Mouse (Mus musculus) neural tube, embryonic 15.5 days (tissue): ENCODE measurements around the gene Anks1b. TPM values are rescaled to one million over a fixed set of nuclear protein-coding genes. Genes with fewer than 3 reads are reported as not detected.

ENCODE experiments used
- ATAC-seq: fragments of 200-750 bp; cut with Nextera tagmentation; 2 replicates; pipeline ENCODE4 v1.8.0; 2017; ENCODE audit warnings: mild to moderate bottlenecking, moderate TSS enrichment, moderate library complexity; ENCODE audit not compliant: low FRiP score
- H3K27ac ChIP-seq: fragments of 300-500 bp; sonication (generic); replicated peaks from 2 replicates; pipeline ENCODE4 v1.5.1; 2015; ENCODE audit warnings: mild to moderate bottlenecking, inconsistent platforms
- H3K27me3 ChIP-seq: fragments of 300-500 bp; sonication (generic); replicated peaks from 2 replicates; pipeline ENCODE4 v1.6.1; 2015; ENCODE audit warnings: inconsistent platforms
- H3K36me3 ChIP-seq: fragments of 300-500 bp; sonication (generic); 2 replicates; pipeline ENCODE4 v1.6.1; 2015; ENCODE audit warnings: inconsistent platforms
- H3K4me1 ChIP-seq: fragments of 300-500 bp; sonication (generic); 2 replicates; pipeline ENCODE4 v1.6.1; 2015; ENCODE audit warnings: inconsistent platforms
- H3K4me2 ChIP-seq: fragments of 300-500 bp; sonication (generic); 2 replicates; pipeline ENCODE4 v1.6.1; 2015; ENCODE audit warnings: inconsistent platforms, mild to moderate bottlenecking, moderate library complexity
- H3K4me3 ChIP-seq: fragments of 300-500 bp; sonication (generic); replicated peaks from 2 replicates; pipeline ENCODE4 v1.5.1; 2015; ENCODE audit warnings: mild to moderate bottlenecking, inconsistent platforms
- H3K9ac ChIP-seq: fragments of 300-500 bp; sonication (generic); replicated peaks from 2 replicates; pipeline ENCODE4 v1.6.1; 2015; ENCODE audit warnings: mild to moderate bottlenecking, inconsistent platforms
- H3K9me3 ChIP-seq: fragments of 300-500 bp; sonication (generic); replicated peaks from 2 replicates; pipeline ENCODE4 v1.6.1; 2016; ENCODE audit warnings: inconsistent platforms
- WGBS: fragments of 180-500 bp; shearing (Covaris S2); methylation state at CpG from one replicate; pipeline ENCODE4 v1.1.7; 2015; ENCODE audit warnings: mixed read lengths; 5-methylcytosine and 5-hydroxymethylcytosine counted together
- polyA plus RNA-seq: library from polyadenylated mRNA; unstranded; fragments of >200 nt; fragmentation: Nextera tagmentation; extraction: Ambion mirVana; gene quantifications from 2 replicates; pipeline ENCODE4 v1.2.1, GENCODE M21; 2015

Gene Anks1b
- polyA plus RNA-seq, 1 experiment from 2014 or later: 76.0 TPM

GRCm38 (mm10) chr10:90329781-90330180 is 456.5 kb downstream of the Anks1b start:
- H3K27ac ChIP-seq: no peak overlapping the region
- 89% methylated on average over 4 of the region's 4 CpGs for WGBS
- ATAC-seq: no peak
- H3K9me3 ChIP-seq: no peaks in the 10 kb centered on the region
- H3K4me2 ChIP-seq: no peak overlapping the region
- H3K4me1 ChIP-seq: no peaks in the 10 kb centered on the region
- H3K27me3 ChIP-seq: no peaks in the 10 kb centered on the region
- H3K9ac ChIP-seq: no peak overlapping the region
- no peak overlapping the region for H3K4me3 ChIP-seq
- H3K36me3 ChIP-seq: no peaks in the 10 kb centered on the region

- Histone ChIP-seq H3K36me3 (no peaks in the 10 kb centered on the region), H3K9ac (no peak overlapping the region), H3K4me2 (no peak overlapping the region), H3K4me3 (no peak overlapping the region), H3K9me3 (no peaks in the 10 kb centered on the region), H3K27me3 (no peaks in the 10 kb centered on the region), H3K27ac (no peak overlapping the region), H3K4me1 (no peaks in the 10 kb centered on the region)
- no peak for ATAC-seq
- WGBS: 70% methylated on average over 1 of the region's 1 CpGs
Observed at GRCm38 (mm10) chr10:90345394-90345793, 472.1 kb downstream of the Anks1b start.

- no peaks in the 10 kb centered on the region for H3K36me3 ChIP-seq
- WGBS: 29% methylated on average over 1 of the region's 1 CpGs
- H3K4me3 ChIP-seq: no peak overlapping the region
- H3K27ac ChIP-seq: peak overlapping the region; percentile 65; the same call in 1 of the 2 replicates
- H3K9me3 ChIP-seq: no peaks in the 10 kb centered on the region
- no peak overlapping the region for H3K4me2 ChIP-seq
- H3K27me3 ChIP-seq: no peaks in the 10 kb centered on the region
- peak; percentile 53; the same call in 1 of the 2 replicates for ATAC-seq
- peaks cover 7% of the 10 kb centered on the region for H3K4me1 ChIP-seq
- no peak overlapping the region for H3K9ac ChIP-seq
Observed at GRCm38 (mm10) chr10:90356258-90356657, 482.9 kb downstream of the Anks1b start.

GRCm38 (mm10) chr10:90357169-90357907 is 484.0 kb downstream of the Anks1b start:
- Histone ChIP-seq H3K9ac (no peak overlapping the region), H3K4me3 (no peak overlapping the region), H3K9me3 (no peaks in the 10 kb centered on the region), H3K27me3 (no peaks in the 10 kb centered on the region), H3K27ac (no peak overlapping the region), H3K36me3 (no peaks in the 10 kb centered on the region), H3K4me2 (no peak overlapping the region), H3K4me1 (peaks cover 7% of the 10 kb centered on the region)
- no peak for ATAC-seq
- 58% methylated on average over 1 of the region's 1 CpGs for WGBS

DNA sequence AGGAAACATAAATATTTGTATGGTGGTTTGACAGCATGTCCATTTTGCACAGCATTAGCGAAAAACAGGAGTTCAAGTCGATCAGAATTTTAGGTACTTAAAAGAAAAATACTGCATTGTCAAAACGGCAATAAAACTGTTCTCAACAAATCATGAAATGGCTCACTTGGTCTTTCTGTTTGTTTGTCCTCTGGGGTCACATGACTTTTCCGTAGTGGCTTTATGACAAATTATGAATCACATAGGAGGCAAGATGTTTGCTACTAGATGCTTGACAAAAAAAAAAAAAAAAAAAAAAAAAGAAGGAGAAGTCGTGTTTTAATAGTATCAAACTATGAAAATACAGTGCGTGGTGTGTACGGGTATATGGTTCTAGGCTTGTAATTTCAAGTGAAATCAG is 495.7 kb downstream of the Anks1b start:
- H3K27me3 ChIP-seq: no peaks in the 10 kb centered on the region
- no peak overlapping the region for H3K4me3 ChIP-seq
- no peak overlapping the region for H3K4me2 ChIP-seq
- no peak overlapping the region for H3K9ac ChIP-seq
- WGBS: 90% methylated on average over 7 of the region's 7 CpGs
- H3K27ac ChIP-seq: no peak overlapping the region
- no peaks in the 10 kb centered on the region for H3K36me3 ChIP-seq
- ATAC-seq: no peak
- H3K4me1 ChIP-seq: no peaks in the 10 kb centered on the region
- no peaks in the 10 kb centered on the region for H3K9me3 ChIP-seq

GRCm38 (mm10) chr10:90370751-90371150 is 497.4 kb downstream of the Anks1b start:
- Histone ChIP-seq H3K9me3 (no peaks in the 10 kb centered on the region), H3K4me2 (no peak overlapping the region), H3K4me3 (no peak overlapping the region), H3K27ac (no peak overlapping the region; the same call in 1 of the 2 replicates), H3K36me3 (no peaks in the 10 kb centered on the region), H3K4me1 (no peaks in the 10 kb centered on the region), H3K9ac (no peak overlapping the region), H3K27me3 (no peaks in the 10 kb centered on the region)
- peak; percentile 53 for ATAC-seq
- WGBS: 71% methylated on average over 3 of the region's 3 CpGs

DNA sequence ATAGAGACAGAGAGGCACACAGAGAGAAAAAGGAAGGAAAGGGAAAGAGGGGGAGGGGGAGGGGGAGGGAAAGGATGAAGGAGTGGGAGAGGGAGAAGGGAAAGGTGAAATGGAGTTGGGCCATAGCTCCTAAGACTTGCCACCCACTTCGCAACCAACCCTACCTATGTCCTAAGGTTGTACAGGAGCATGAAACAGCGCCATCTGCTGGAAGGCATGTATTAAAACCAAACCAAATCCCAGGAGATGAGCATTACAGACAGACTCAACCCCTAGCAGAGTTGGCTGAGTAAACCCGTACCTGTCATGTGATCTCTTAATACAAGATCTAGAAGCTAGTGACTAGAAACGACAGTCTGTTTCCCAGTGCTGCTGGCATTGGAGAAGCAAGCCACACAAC is 500.2 kb downstream of the Anks1b start:
- no peaks in the 10 kb centered on the region for H3K36me3 ChIP-seq
- no peaks in the 10 kb centered on the region for H3K27me3 ChIP-seq
- H3K27ac ChIP-seq: no peak overlapping the region
- H3K4me3 ChIP-seq: no peak overlapping the region
- no peak overlapping the region for H3K9ac ChIP-seq
- H3K4me1 ChIP-seq: no peaks in the 10 kb centered on the region
- ATAC-seq: no peak
- 37% methylated on average over 4 of the region's 4 CpGs for WGBS
- H3K4me2 ChIP-seq: no peak overlapping the region
- no peaks in the 10 kb centered on the region for H3K9me3 ChIP-seq

- H3K4me1 ChIP-seq: peaks cover 9% of the 10 kb centered on the region; the same call in 1 of the 2 replicates
- H3K27me3 ChIP-seq: no peaks in the 10 kb centered on the region
- WGBS: 73% methylated on average over 1 of the region's 1 CpGs
- H3K27ac ChIP-seq: no peak overlapping the region
- no peaks in the 10 kb centered on the region for H3K9me3 ChIP-seq
- H3K4me3 ChIP-seq: no peak overlapping the region
- H3K9ac ChIP-seq: no peak overlapping the region
- ATAC-seq: no peak
- H3K4me2 ChIP-seq: no peak overlapping the region
- no peaks in the 10 kb centered on the region for H3K36me3 ChIP-seq
Observed at GRCm38 (mm10) chr10:90376605-90377004, 503.3 kb downstream of the Anks1b start.

DNA sequence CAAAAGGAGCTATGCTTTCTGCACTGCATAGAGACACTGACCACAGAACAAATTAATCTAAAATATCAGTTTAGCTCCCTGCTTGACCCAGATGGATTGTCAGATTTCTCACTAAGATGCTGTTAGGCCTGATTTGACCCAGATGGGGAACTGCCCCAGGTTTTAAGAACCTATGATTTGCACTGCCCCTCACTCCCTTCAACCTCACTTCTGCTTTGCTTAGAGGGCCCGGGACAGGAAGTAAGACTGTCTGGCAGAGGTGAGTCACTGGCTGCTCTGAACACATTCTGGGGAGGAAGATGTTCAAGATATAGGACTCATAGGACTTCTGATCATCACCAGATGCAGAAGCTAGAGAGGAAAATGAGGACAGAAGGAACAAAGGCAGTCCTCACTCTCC is 506.8 kb downstream of the Anks1b start:
- ATAC-seq: no peak
- Histone ChIP-seq H3K27ac (no peak overlapping the region), H3K4me3 (no peak overlapping the region), H3K4me2 (no peak overlapping the region), H3K9me3 (no peaks in the 10 kb centered on the region), H3K27me3 (no peaks in the 10 kb centered on the region), H3K4me1 (peaks cover 9% of the 10 kb centered on the region; the same call in 1 of the 2 replicates), H3K36me3 (no peaks in the 10 kb centered on the region), H3K9ac (no peak overlapping the region)
- WGBS: 79% methylated on average over 1 of the region's 1 CpGs

DNA sequence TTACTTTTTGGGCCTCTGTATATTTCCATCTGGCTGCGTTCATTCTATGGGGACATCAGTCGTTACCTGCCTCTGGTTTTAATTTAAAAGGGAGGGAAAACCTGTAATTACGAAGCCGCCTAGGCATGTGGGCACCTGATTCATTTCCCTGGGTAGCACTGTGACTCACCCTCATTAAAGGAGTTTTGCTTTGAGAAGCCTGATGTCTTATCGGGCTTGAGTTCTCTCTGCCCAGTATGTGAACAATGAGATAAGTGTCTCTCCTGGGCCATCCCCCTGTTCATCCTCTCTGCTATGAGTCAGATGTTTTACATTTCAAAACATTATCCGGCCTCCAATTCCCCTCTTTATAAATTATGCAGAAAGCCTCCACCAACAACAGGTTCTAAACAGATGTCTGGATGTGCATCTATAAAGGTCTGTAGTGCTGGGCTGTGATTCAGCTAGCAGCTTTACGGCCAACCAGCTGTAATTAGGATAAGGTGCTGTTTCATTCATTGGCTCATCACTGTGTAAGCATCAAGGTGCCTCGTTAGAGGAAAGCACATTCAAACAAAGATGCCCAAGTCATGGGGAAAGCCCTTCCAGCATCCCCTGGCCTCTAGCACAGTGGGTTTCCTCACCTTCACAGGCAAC is 507.5 kb downstream of the Anks1b start:
- no peak overlapping the region for H3K9ac ChIP-seq
- H3K36me3 ChIP-seq: no peaks in the 10 kb centered on the region
- peaks cover 9% of the 10 kb centered on the region; the same call in 1 of the 2 replicates for H3K4me1 ChIP-seq
- H3K27ac ChIP-seq: no peak overlapping the region
- ATAC-seq: peak; percentile 81
- H3K4me2 ChIP-seq: no peak overlapping the region
- no peaks in the 10 kb centered on the region for H3K27me3 ChIP-seq
- no peak overlapping the region for H3K4me3 ChIP-seq
- WGBS: 38% methylated on average over 8 of the region's 8 CpGs
- no peaks in the 10 kb centered on the region for H3K9me3 ChIP-seq

DNA sequence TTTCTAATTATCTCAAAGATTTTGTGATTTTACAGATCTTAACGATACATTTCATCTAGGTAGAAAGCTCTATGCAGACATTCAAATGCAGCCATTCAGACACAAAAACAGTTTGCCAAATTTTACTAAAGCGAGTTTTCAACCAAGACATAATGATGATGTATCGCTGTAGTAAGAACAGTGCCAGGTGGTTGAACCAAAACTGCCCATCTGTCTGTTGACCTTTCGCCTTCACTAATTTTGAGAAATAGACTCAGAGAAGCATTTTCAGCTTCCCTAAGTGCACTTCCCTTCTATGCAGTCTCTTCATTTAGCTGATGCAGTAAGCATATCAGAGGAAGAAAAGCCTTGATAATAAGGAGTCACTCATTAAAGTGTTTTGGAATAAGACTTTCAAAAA is 527.1 kb downstream of the Anks1b start:
- H3K4me1 ChIP-seq: no peaks in the 10 kb centered on the region
- H3K9me3 ChIP-seq: no peaks in the 10 kb centered on the region
- H3K9ac ChIP-seq: no peak overlapping the region
- H3K27ac ChIP-seq: no peak overlapping the region
- no peak overlapping the region for H3K4me3 ChIP-seq
- 90% methylated on average over 4 of the region's 4 CpGs for WGBS
- no peak for ATAC-seq
- H3K4me2 ChIP-seq: no peak overlapping the region
- no peaks in the 10 kb centered on the region for H3K27me3 ChIP-seq
- no peaks in the 10 kb centered on the region for H3K36me3 ChIP-seq

- ATAC-seq: no peak
Observed at GRCm38 (mm10) chr10:90408484-90408883, 535.2 kb downstream of the Anks1b start.

More at GRCm38 (mm10) chr10:90408484-90408883, 535.2 kb downstream of the Anks1b start:
- Histone ChIP-seq H3K4me1 (no peaks in the 10 kb centered on the region), H3K9me3 (no peaks in the 10 kb centered on the region), H3K4me3 (no peak overlapping the region), H3K27me3 (no peaks in the 10 kb centered on the region), H3K27ac (no peak overlapping the region), H3K36me3 (no peaks in the 10 kb centered on the region), H3K4me2 (no peak overlapping the region), H3K9ac (no peak overlapping the region)
- WGBS: 82% methylated on average over 2 of the region's 2 CpGs
